Mouse (Mus musculus): ENCODE data around the gene Cnfn.
"Not testable (repeated sequence)": the region's sequence is repeated elsewhere in the genome, so short reads cannot be mapped to it uniquely, and the experiment has no call there.

Cnfn gene

GRCm38 (mm10) chr7:25365937-25366625, 3.4 kb downstream of the Cnfn start:
- peak; percentile 29 for DNase-seq (ENCODE audit: low spot score)

- no peak for DNase-seq (ENCODE audit: low spot score)
Measured at GRCm38 (mm10) chr7:25363632-25364031, 5.9 kb downstream of the Cnfn start.

GRCm38 (mm10) chr7:25363151-25363550, 6.4 kb downstream of the Cnfn start:
- DNase-seq (ENCODE audit: low spot score) = no peak

GRCm38 (mm10) chr7:25358721-25359206, 10.8 kb downstream of the Cnfn start:
- DNase-seq (ENCODE audit: low spot score) = peak; percentile 27

GRCm38 (mm10) chr7:25348861-25349260, 20.7 kb downstream of the Cnfn start:
- no peak for DNase-seq (ENCODE audit: low spot score)

GRCm38 (mm10) chr7:25341000-25341784, 28.3 kb downstream of the Cnfn start:
- no peak for DNase-seq (ENCODE audit: low spot score)

GRCm38 (mm10) chr7:25339329-25339728, 30.2 kb downstream of the Cnfn start:
- no peak for DNase-seq (ENCODE audit: low spot score)

GRCm38 (mm10) chr7:25334472-25334871, 35.1 kb downstream of the Cnfn start:
- no peak for DNase-seq (ENCODE audit: low spot score)

- DNase-seq (ENCODE audit: low spot score) = peak; percentile 92
Measured at GRCm38 (mm10) chr7:25333596-25334307, 35.8 kb downstream of the Cnfn start.

GRCm38 (mm10) chr7:25326233-25326632, 43.3 kb downstream of the Cnfn start:
- no peak for DNase-seq (ENCODE audit: low spot score)

- not testable (repeated sequence) for DNase-seq (ENCODE audit: low spot score)
Measured at GRCm38 (mm10) chr7:25325431-25325830, 44.1 kb downstream of the Cnfn start.

GRCm38 (mm10) chr7:25323219-25323618, 46.3 kb downstream of the Cnfn start:
- DNase-seq (ENCODE audit: low spot score) = no peak

- DNase-seq (ENCODE audit: low spot score) = peak; percentile 92
Measured at GRCm38 (mm10) chr7:25322058-25322484, 47.5 kb downstream of the Cnfn start.
